Mouse (Mus musculus) liver, postnatal 0 days (tissue): ENCODE results near the gene Psap.

ENCODE experiments used
- CTCF ChIP-seq: sonication (generic); IDR thresholded peaks from 2 replicates; pipeline ENCODE4 v1.5.1; 2016; ENCODE audit warnings: antibody characterized with exemption, low read depth
- EP300 ChIP-seq: IDR thresholded peaks from 2 replicates; pipeline ENCODE4 v1.6.1; 2016; ENCODE audit warnings: antibody characterized with exemption, low read depth, mild to moderate bottlenecking

DNA sequence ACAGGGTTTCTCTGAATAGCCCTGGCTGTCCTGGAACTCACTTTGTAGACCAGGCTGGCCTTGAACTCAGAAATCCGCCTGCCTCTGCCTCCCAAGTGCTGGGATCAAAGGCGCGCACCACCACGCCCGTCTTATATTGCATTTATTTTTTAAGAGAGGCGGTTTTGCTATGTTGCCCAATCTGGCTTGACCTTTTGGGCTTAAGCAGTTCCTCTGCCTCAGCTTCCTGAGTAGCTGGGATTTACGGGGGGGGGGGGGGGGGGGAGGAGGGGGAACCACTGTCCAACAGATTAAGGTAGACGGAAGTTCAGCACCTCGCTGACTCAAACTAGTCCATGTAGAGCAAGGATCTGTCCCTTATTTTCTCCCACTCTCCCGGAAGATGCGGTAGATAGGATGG, 8.7 kb upstream of the Psap start:
- no peak for TF ChIP-seq CTCF
- no peak for TF ChIP-seq EP300
